Mouse (Mus musculus) heart, embryonic 11.5 days (tissue): Measurements from ENCODE around the gene Cpxm1. TPM values are rescaled to one million over a fixed set of nuclear protein-coding genes. Genes with fewer than 3 reads are reported as not detected.

Experiments used
- ATAC-seq: fragments of 200-750 bp; cut with Nextera tagmentation; replicated peaks from 2 replicates; pipeline ENCODE4 v1.8.0; 2017; ENCODE audit warnings: moderate library complexity; ENCODE audit not compliant: insufficient number of reproducible peaks, low FRiP score, low TSS enrichment
- H3K27ac ChIP-seq: fragments of 300-500 bp; sonication (generic); 2 replicates; pipeline ENCODE4 v1.5.1; 2014; ENCODE audit warnings: mild to moderate bottlenecking, low read depth, low read length
- H3K27me3 ChIP-seq: fragments of 300-500 bp; sonication (generic); 2 replicates; pipeline ENCODE4 v1.6.1; 2014; ENCODE audit warnings: mild to moderate bottlenecking, low read length, mixed read lengths; ENCODE audit not compliant: control insufficient read depth, insufficient read depth
- H3K36me3 ChIP-seq: fragments of 300-500 bp; sonication (generic); 2 replicates; pipeline ENCODE4 v1.6.1; 2014; ENCODE audit warnings: mild to moderate bottlenecking, low read length, moderate library complexity, mixed read lengths; ENCODE audit not compliant: control insufficient read depth, insufficient read depth
- H3K4me1 ChIP-seq: fragments of 300-500 bp; sonication (generic); 2 replicates; pipeline ENCODE4 v1.6.1; 2014; ENCODE audit warnings: low read length; ENCODE audit not compliant: control insufficient read depth, insufficient read depth
- H3K4me2 ChIP-seq: fragments of 300-500 bp; sonication (generic); 2 replicates; pipeline ENCODE4 v1.6.1; 2014; ENCODE audit warnings: mild to moderate bottlenecking, moderate library complexity
- H3K4me3 ChIP-seq: fragments of 300-500 bp; sonication (generic); 2 replicates; pipeline ENCODE4 v1.5.1; 2014; ENCODE audit warnings: low read depth, low read length
- H3K9ac ChIP-seq: fragments of 300-500 bp; sonication (generic); 2 replicates; pipeline ENCODE4 v1.6.1; 2014; ENCODE audit warnings: mild to moderate bottlenecking, low read depth, low read length, moderate library complexity
- H3K9me3 ChIP-seq: fragments of 300-500 bp; sonication (generic); replicated peaks from 2 replicates; pipeline ENCODE4 v1.6.1; 2016; ENCODE audit warnings: low read length; ENCODE audit not compliant: control insufficient read depth
- WGBS: fragments of 180-500 bp; shearing (Covaris S2); extraction: QIAGEN DNeasy Blood & Tissue Kit; methylation state at CpG from one replicate; pipeline ENCODE4 v1.1.7; 2014; ENCODE audit not compliant: insufficient replicate concordance; 5-methylcytosine and 5-hydroxymethylcytosine counted together
- polyA plus RNA-seq: library from polyadenylated mRNA; unstranded; fragments of >200 nt; fragmentation: Nextera tagmentation; extraction: Ambion mirVana; gene quantifications from 2 replicates; pipeline ENCODE4 v1.2.1, GENCODE M21; 2014

The Cpxm1 gene
- polyA plus RNA-seq, 1 experiment from 2014 or later, result 27.0 TPM

- peak overlapping the region; percentile 91 for H3K4me2 ChIP-seq
- WGBS, result 4% methylated on average over 30 of the region's 30 CpGs
- H3K4me1 ChIP-seq, result peaks cover 4% of the 10 kb centered on the region
- peaks cover 38% of the 10 kb centered on the region for H3K27me3 ChIP-seq
- H3K27ac ChIP-seq, result no peak overlapping the region
- peak overlapping the region; percentile 72 for H3K9ac ChIP-seq
- no peaks in the 10 kb centered on the region for H3K9me3 ChIP-seq
- H3K36me3 ChIP-seq, result no peaks in the 10 kb centered on the region
- ATAC-seq, result peak; percentile 60
- peak overlapping the region; percentile 55 for H3K4me3 ChIP-seq
Measured at GRCm38 (mm10) chr2:130365211-130366094, 31.9 kb downstream of the Cpxm1 start.

- no peak overlapping the region for H3K4me2 ChIP-seq
- 4% methylated on average over 14 of the region's 14 CpGs for WGBS
- no peak for ATAC-seq
Measured at GRCm38 (mm10) chr2:130362511-130363026, 34.8 kb downstream of the Cpxm1 start.

DNA sequence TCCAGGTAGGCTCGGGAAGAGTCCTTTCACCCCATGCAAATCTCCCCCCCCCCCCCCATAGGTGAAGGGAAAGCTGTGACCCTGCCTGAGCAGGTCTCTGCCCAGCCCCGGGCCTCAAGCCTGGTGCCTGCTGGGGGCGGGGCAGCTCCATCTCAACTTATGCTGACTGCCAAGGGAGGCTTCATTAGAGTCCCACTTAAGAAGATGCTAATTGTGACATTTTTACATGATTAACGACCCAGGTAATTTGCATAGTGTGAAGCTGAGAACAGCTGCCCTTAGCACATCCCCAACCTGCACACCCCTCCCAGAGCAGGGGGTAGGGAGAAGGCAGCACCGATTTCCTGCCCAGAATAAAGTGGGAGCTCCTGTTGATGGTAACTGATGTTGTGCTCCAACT, 38.5 kb downstream of the Cpxm1 start:
- Histone ChIP-seq H3K4me3 (no peak overlapping the region), H3K27me3 (peaks cover 64% of the 10 kb centered on the region), H3K4me1 (no peaks in the 10 kb centered on the region), H3K9ac (no peak overlapping the region), H3K27ac (no peak overlapping the region), H3K4me2 (no peak overlapping the region), H3K36me3 (no peaks in the 10 kb centered on the region), H3K9me3 (no peaks in the 10 kb centered on the region)
- WGBS, result 14% methylated on average over 5 of the region's 5 CpGs
- ATAC-seq, result no peak

More at GRCm38 (mm10) chr2:130362511-130363026, 34.8 kb downstream of the Cpxm1 start:
- Histone ChIP-seq H3K36me3 (no peaks in the 10 kb centered on the region), H3K27me3 (peaks cover 62% of the 10 kb centered on the region), H3K9me3 (no peaks in the 10 kb centered on the region), H3K27ac (no peak overlapping the region), H3K4me1 (peaks cover 4% of the 10 kb centered on the region), H3K4me3 (no peak overlapping the region), H3K9ac (no peak overlapping the region)

DNA sequence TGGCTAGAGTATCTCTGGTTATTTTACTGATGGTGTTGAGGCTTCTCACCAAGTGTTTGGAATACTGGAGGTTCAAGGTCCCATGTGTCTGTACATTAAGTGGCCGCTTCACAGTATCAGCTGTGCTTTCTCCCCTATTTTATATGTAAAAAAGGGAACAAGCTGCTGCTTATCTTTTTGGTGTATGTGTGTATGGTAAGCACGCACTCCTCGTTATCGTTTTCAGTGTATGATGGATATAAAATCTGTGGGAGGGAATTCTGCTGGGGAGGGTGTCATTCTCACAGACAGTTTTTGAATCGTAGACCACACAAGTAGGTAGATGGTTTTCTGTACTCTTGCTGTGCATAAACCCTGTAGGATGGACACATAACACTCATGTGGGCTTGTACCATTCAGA, 39.8 kb downstream of the Cpxm1 start:
- H3K4me2 ChIP-seq, result no peak overlapping the region
- H3K27ac ChIP-seq, result no peak overlapping the region
- no peak overlapping the region for H3K4me3 ChIP-seq
- 91% methylated on average over 5 of the region's 5 CpGs for WGBS
- H3K27me3 ChIP-seq, result peaks cover 51% of the 10 kb centered on the region
- H3K9me3 ChIP-seq, result no peaks in the 10 kb centered on the region
- no peak for ATAC-seq
- no peaks in the 10 kb centered on the region for H3K4me1 ChIP-seq
- no peak overlapping the region for H3K9ac ChIP-seq
- no peaks in the 10 kb centered on the region for H3K36me3 ChIP-seq

GRCm38 (mm10) chr2:130353889-130354288, 43.5 kb downstream of the Cpxm1 start:
- Histone ChIP-seq H3K9ac (no peak overlapping the region), H3K4me1 (no peaks in the 10 kb centered on the region), H3K27ac (no peak overlapping the region), H3K27me3 (peaks cover 16% of the 10 kb centered on the region), H3K9me3 (no peaks in the 10 kb centered on the region), H3K4me3 (no peak overlapping the region), H3K36me3 (no peaks in the 10 kb centered on the region), H3K4me2 (no peak overlapping the region)
- WGBS, result 50% methylated on average over 3 of the region's 3 CpGs
- ATAC-seq, result no peak

GRCm38 (mm10) chr2:130353411-130353810, 44.0 kb downstream of the Cpxm1 start:
- no peaks in the 10 kb centered on the region for H3K36me3 ChIP-seq
- H3K4me3 ChIP-seq, result no peak overlapping the region
- WGBS, result 89% methylated on average over 8 of the region's 8 CpGs
- ATAC-seq, result no peak
- no peak overlapping the region for H3K4me2 ChIP-seq
- H3K9me3 ChIP-seq, result no peaks in the 10 kb centered on the region
- H3K9ac ChIP-seq, result no peak overlapping the region
- H3K4me1 ChIP-seq, result no peaks in the 10 kb centered on the region
- peaks cover 12% of the 10 kb centered on the region for H3K27me3 ChIP-seq
- no peak overlapping the region for H3K27ac ChIP-seq

DNA sequence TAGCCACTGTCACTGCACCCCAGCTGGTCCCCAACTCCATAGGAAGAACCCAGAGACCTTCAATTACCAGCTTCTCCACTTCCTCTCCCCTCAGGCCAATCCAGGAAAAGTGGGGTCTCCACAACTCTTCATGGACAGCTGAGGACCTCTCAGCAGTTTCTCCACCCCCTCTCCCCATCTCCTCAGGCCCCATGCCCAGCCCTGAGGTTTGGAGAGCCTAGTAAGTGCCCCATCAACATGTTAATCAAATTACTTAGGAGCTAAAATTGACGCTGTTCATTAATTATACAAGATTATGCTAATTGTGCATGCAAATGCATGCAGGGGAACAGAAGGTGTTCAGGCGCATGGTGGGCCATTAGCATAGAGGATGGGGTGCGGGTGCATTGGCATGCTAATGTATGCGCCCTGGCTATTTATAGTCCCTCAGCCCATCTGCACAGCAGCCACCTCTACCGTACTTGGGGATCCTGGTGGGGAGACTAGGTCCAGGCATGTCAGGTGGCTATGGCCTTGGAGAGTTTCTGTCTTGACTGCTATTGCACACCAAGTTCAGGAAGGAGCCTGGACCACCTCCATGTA, 45.5 kb downstream of the Cpxm1 start:
- Histone ChIP-seq H3K27me3 (no peaks in the 10 kb centered on the region), H3K4me2 (no peak overlapping the region), H3K4me3 (no peak overlapping the region), H3K27ac (no peak overlapping the region), H3K36me3 (no peaks in the 10 kb centered on the region), H3K4me1 (no peaks in the 10 kb centered on the region), H3K9me3 (no peaks in the 10 kb centered on the region), H3K9ac (no peak overlapping the region)
- ATAC-seq, result no peak
- 37% methylated on average over 5 of the region's 5 CpGs for WGBS

DNA sequence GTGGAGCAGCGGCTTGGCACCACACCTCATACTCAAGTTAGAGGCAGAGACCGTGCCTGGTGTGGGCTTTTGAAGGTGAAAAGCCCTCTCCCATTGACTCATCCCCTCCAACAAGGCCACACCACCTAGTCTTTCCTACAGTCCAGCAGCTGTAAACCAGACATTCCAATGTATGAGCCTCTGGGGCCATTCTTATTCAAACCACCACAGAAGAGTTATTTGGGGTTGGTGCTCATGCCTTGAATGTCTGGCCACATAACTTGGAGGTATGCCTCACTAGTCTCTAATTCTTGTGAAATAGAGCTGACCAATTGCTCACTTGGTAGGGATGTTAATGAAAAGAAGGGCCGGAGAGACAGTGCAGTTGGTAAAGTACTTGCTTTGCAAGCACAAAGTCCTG, 47.0 kb downstream of the Cpxm1 start:
- no peak overlapping the region for H3K4me3 ChIP-seq
- no peaks in the 10 kb centered on the region for H3K9me3 ChIP-seq
- WGBS, result 72% methylated on average over 3 of the region's 3 CpGs
- no peak overlapping the region for H3K4me2 ChIP-seq
- no peaks in the 10 kb centered on the region for H3K4me1 ChIP-seq
- no peaks in the 10 kb centered on the region for H3K36me3 ChIP-seq
- no peak for ATAC-seq
- H3K27me3 ChIP-seq, result no peaks in the 10 kb centered on the region
- H3K27ac ChIP-seq, result no peak overlapping the region
- no peak overlapping the region for H3K9ac ChIP-seq
